Mouse (Mus musculus) adrenal gland (tissue): ENCODE results near the gene Gm28635.

Experiments used
- intact Hi-C: fragments of 180-260 bp; cut with DNase I; formaldehyde crosslinking; loops from one replicate; pipeline ENCODE4 v1.15.1; 2025

Gm28635 gene

DNA sequence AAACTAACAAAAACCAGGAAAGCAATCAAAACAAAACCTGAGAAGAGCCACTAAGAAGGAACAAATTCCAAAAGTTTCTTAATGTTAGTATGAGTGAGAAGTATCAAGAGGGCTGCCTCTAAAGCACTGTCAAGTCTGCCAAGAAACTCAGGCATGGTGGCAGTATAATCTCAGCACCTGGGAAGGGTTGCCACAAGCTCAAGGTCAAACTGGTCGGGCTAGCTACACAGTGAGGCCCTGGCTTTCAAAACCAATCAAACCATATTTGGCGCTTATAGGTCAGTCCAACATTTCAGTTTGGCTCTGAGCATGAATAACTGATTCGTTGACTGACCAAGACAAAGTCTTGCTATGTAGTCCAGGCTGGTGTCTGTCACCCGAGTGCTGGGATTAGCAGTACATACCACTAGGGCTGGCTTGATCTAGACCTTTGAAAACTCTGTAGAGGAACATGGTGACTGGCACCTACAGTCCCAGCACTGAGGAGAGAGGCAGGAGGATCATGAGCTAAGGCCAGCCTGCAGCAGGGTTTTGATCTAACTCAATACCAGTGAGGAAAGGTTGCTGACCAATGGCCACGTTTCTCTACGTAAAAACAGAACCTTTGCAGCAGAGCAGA lies 78.5 kb downstream of the Gm28635 start:
- intact Hi-C loops = no loop called here

- intact Hi-C loops = no loop called here
These were observed 80.7 kb downstream of the Gm28635 start for GRCm38 (mm10) chr2:84597123-84597522.

GRCm38 (mm10) chr2:84592801-84593200 lies 85.0 kb downstream of the Gm28635 start:
- intact Hi-C loops = no loop called here

GRCm38 (mm10) chr2:84585700-84586099 lies 92.1 kb downstream of the Gm28635 start:
- intact Hi-C loops = no loop called here

- intact Hi-C loops = no loop called here
These were observed 95.6 kb downstream of the Gm28635 start for GRCm38 (mm10) chr2:84582286-84582685.

GRCm38 (mm10) chr2:84581208-84581607 lies 96.6 kb downstream of the Gm28635 start:
- intact Hi-C loops = no loop called here

DNA sequence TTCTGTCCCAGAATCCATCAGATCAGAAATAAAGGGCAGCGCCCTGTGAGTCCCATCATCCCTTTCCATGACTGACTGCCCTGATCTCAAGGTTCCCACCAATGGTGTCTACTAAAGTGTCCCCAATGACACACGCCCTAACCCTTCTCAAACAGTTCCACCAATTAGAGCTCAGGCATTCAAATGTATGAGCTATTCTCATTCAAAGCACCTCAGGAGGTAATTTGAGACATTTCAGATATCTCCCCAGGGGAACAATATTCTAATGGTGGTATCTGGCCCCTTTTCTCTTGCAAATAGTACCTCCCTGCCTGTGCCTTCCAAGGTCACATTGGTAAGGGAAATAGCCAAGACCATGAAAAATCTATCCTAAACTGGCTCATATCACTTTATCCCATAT lies 98.5 kb downstream of the Gm28635 start:
- intact Hi-C loops = no loop called here

GRCm38 (mm10) chr2:84574130-84574529 lies 103.7 kb downstream of the Gm28635 start:
- intact Hi-C loops = no loop called here

DNA sequence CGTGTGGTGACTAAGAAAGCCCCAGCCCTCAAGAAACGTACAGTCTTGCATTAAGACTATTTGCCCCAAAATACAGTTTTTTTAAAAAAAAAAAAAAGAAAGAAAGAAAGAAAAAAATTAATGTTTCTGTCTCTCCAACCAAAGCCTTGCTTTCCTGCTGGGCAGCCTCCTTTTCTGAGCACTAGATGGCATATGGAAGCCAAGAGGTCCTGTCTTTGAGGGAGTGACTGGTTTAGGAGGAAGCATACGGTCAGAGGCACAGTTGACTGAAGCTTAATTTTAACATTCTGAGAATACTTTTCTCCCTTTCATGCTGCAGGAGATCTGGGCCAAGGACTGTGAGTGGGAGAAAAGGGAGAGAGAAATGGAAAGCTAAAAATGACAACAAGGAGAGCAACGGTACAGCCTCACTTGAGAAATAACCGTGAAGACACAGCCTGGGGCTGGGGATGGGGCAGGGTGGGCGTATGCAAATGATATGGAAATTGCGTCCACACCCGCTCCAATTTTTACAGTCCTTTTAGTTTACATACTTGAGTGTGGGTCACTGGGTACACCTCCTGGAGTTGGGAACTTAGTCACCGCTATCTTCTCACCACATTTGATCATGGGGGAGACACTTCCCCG lies 120.8 kb downstream of the Gm28635 start:
- intact Hi-C loops = no loop called here
